Mouse (Mus musculus) urinary bladder, postnatal 25 days (tissue): ENCODE data around the gene Rem2.

Experiments used
- DNase-seq: peaks from one replicate; pipeline ENCODE4 v3.0.0; 2022; ENCODE audit warnings: low spot score

Gene Rem2

DNA sequence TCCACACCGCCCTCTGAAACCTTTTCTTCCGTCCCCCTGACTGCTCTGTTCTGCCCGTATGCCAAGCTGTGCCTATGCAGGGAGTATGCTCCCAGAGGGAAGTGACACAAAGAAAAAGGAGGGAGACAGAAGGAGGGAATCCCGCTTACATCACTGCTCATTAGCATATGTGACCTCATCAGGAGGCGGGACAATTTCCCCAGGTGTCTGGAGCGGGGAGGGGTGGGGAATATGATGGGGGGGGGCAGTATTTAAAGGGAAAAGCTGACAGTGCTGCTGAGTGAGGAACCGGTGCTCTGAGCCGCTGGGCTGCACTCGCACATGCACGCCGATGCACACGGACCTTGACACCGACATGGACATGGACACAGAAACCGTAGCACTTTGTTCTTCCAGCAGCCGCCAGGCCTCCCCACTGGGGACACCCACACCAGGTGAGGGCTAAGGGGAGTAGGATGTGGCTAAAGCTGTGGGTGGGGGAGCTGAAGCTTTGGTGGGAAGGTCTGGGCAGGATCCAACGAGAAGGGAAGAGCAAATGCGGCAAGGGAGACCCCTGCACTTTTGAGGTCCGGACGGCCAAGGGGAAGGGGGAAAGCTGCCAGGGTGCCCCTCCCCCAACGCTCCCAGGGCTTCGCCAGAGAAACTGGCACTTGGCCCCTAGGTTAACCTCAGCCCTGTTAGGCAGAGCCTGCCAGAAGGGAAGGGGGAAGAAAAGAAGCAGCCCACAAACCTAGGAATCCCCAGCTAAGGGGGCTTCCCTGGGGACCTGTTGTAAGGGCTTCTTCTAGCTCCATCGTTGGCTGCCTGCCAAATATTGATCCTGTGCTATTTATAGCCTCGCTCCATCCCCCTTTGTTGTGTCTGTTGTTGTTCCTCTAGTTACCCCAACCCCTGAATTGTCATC lies at the start of gene Rem2:
Rem2 (plus strand) TSS at position 160 of the 904 bp plus-strand sequence.
- peak; percentile 25 for DNase-seq

DNA sequence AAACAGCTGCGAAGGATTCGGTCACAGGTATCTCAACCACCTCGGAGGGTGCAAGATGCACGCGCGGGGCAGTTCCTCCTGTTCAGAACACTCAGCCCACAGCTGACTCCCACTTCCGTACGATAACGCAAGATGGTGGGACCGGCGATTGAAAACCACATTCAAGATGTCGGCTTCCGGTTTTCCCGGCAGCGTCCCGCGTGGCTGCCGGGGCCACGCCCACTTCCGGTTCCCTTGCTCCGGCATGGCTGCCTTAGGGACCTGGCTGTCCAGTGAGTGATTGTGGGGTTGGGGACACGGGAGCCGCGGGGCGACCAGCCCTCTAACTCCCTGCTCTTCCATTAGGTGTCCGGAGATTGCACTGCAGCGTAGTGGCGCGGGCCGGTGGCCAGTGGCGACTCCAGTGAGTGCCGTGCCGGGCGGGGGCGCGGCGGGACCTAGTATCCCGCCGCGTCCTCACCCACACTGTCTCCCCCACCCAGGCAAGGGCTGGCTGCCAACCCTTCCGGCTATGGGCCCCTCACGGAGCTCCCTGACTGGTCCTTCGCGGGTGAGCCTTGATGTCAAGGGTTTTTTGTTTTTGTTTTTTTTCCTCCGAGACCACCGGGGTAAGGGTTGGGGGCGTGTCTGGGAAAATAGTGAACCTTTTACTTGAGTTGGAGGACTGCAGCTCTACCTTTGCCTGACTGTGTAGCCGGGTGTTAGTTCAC lies 49.1 kb upstream of the Rem2 start, which contains the start of gene Mrpl52:
Mrpl52 (plus strand) TSS at position 221 of the 710 bp plus-strand sequence.
- peak; percentile 92 for DNase-seq

DNA sequence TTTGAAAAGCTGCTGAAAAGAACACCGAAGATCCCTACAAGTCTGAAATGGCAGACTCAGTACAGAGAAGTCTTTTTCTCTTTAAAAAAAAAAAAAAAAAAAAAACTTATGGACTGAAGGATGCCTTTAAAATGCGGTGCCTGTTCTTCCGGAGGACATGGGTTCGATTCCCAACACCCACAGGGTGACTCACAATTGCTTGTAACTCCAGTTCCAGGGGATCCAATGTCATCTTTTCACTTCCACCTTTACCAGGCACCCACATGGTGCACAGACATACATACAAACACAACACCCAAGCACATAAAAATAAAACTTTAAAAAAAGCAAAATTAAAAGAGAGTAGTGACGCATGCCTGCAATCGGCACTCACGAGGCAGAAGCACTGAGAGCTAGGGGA lies 48.2 kb upstream of the Rem2 start:
- DNase-seq = no peak

DNA sequence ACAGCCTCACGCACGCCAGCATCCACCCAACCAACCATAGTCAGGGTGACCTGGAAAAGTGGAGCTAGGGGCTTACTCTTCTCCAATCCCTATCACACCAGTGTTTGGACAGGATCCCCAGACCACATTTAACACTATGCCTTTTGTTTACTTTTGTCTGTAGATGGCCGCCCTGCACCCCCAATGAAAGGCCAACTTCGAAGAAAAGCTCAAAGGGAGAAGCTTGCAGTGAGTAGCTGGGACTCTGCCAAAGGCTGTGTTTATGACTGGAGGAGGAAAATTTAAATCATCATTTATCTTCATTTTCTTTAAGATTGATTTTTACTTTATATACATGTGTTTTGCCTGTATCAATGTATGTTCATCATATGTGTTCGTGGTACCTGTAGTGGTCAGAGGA lies 47.5 kb upstream of the Rem2 start:
- DNase-seq = no peak

DNA sequence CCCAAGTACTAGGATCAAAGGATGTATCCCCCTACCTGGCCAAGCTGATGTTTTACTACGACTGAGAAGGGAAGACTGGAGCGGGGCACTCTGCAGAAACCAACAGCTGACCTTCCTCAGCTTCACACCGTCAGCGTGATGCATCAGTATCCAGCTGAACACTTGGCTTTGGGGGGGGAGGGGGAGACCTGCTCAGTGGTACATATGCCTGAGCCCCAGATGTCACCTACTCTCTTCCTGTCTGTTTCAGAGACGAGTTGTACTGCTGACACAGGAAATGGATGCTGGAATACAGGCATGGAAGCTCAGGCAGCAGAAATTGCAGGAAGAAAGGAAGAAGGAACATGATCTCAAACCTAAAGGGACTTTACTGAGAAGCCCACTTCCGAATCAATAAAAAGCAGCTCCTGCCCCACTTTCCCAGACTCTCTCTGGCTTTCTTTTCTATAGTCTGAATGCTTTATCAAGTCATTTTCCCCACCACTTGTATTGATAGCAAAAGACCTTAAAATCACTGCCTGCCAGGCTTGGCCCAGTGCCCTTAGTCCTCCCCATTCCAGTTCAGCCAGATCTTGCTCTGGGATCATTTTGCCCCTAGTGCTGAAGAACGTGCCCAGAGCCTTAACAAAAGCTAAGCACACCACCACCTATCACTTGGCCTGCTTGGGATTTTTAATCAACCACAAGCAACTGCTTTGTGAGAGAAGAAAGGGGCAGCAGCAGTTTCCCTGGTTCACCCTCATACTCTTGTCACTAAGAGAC lies 46.4 kb upstream of the Rem2 start:
- DNase-seq = no peak

DNA sequence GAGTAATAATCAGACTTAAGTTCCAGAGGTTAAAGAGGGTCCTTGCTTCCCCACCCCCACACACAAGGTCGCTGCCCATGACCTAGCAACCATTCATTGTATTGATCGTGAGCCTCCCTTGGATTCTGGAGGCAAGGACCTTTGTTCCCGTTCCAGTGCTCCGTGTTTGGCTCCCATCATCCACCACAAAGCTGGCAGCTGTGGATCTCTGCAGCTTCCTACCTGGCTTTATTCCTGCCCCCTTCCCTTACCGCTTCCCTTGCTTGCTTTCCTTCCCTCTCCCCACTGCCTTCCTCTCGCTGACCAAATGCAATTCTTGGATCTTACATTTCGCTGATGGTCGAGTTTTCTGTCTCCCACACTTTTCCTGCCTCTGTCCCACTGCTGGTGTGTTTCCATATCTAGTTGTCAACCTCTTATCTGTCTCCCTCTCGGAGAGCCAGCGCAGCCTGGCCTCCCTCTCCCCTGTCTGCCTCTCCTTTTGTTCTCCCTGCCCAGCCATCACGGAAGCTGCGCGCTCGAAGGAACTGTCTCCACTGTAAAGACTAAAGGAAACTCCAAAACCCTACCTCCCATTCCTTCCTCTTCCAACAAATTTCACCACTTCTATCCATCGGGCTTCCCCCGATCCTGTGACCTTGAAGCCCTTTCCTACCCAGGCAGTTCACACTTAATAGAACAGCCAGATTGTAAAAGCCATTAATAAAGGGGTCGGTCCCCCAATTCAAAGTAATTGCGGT lies 45.3 kb upstream of the Rem2 start:
- no peak for DNase-seq

- peak; percentile 63 for DNase-seq
These were observed 44.4 kb upstream of the Rem2 start, which contains the start of gene Mmp14 for GRCm38 (mm10) chr14:54431334-54432077. Gene Mmp14 (plus strand): TSS chr14:54431612.

DNA sequence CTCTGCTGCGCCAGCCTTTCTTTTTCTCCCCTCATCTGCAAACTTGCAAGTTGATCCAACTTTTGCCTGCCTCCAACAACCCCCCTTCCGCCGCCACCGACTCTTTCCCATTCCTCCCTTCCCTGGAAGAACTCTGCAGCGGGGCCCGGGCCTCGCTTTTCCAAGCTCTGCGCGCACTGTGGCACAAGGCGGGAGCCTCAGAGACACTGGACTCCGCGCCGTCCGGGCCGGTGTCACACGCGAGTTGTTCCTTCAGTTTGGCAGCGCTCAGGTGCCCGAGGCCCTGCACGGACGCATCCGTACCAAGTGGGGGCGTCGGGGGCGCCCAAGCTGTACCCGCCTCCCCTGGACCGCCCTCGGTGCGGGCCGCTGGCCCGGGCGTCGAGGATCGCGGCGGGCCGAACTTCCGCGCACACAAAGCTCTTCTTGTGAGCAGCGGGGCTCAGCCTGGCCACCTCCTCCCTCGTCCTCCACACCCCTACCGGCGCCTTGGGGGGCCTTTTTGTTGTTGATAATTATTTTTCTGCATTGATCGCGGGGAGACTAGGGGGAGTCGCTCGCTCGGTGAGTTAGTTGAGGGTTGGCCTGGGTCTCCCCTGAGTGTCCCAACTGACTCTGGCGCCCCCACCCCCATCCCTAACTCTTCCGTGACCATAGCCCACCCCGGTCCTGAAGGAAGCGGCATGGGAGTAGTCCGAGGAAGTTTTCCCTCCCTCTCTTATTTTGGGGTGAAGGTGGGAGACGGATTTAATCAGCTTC lies 43.6 kb upstream of the Rem2 start:
- peak; percentile 49 for DNase-seq

- DNase-seq = no peak
These were observed 42.8 kb upstream of the Rem2 start for GRCm38 (mm10) chr14:54432837-54433830.

DNA sequence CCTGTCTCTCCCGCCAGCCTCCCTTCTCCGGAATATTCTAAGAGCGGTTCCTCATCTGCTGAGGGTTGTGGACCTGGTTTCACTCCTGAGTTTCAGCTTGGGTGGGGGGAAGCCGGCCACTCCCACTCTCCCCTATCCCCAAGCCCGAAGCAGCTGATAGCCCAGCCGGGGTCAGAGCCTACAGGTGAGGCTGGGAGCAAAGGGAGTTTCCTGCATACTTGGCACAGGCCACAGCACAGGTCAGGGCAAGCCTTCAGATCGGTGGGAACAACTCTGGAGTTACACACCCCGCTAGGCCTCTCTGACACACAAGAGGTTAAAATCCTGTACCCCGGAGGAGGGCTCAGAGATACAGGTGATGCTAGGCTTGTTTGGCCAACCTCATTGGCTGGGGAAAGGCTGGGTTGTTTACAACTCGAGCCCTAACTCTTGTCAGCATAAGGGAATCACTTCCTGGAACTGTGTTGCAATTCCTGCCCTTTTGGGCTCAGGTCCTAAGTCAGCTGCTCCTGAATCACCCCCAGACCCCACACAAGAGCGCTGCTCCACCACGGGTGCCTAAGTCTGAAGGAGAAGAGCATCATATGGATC lies 41.9 kb upstream of the Rem2 start:
- peak; percentile 49 for DNase-seq

DNA sequence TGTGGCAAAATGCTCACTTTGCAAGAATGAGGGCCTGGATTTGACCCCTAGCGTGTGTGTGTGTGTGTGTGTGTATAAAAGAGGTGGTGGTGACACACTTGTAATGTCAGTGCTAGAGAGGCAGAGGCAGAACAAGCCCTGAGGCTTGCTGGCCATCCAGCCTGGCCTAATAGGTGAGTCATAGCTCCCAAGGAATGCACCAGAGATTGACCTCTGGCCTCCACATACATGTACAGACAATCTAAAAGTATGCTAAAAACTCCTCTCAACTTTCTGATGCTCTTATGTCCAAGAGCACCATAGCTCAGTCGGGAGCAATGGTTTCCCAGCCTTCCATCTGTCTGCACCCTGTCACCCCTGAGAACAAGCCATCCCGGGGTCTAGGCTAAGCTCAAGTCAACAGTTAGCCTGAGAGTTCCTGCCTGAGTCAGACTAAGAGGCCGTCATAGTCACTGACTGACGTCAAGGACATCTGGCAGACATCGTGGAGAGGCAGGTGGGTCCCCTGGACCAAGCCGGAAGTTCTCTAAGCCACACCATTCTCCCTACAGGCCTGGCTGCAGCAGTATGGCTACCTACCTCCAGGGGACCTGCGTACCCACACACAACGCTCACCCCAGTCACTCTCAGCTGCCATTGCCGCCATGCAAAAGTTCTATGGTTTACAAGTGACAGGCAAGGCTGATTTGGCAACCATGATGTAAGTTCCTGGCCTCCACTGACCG lies 40.5 kb upstream of the Rem2 start:
- DNase-seq = no peak

- DNase-seq = no peak
These were observed 36.7 kb upstream of the Rem2 start for GRCm38 (mm10) chr14:54439155-54439554.

DNA sequence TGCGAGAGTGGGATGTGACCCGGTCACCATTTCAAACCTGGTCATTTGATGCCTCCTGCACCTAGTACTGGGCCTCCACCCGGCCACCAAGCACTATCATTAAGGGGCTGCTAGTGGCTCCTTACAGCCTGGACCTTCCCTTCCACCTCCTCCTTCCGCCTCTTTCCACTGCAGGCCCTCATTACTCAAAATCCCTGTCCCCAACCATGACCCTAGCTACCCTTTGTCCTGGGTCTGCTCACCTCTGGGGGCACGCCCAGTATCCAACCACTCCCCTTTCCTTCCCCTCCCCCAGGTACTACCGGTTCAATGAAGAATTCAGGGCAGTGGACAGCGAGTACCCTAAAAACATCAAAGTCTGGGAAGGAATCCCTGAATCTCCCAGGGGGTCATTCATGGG lies 36.3 kb upstream of the Rem2 start:
- no peak for DNase-seq

GRCm38 (mm10) chr14:54440538-54440937 lies 35.4 kb upstream of the Rem2 start:
- DNase-seq = no peak

GRCm38 (mm10) chr14:54441365-54441764 lies 34.5 kb upstream of the Rem2 start:
- DNase-seq = no peak

DNA sequence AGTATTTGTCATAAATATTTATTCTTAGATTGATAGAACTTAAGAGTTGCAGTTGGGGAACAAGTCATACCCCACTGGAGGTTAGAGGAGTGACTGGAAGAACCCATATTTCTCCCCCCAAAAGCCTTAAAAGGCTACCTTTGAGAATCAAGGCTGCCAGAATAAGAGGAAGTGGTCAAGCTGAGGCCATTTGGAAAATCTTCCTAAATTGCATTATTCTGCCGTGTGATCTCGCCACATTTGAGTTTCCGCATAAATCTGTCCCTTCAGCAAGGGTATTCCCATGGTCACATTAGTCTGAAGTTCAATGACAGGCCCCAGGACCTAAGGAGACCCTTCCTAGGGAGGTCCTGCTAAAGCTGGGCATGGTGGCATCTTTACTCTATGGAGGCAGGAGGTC lies 33.4 kb upstream of the Rem2 start:
- DNase-seq = no peak

- DNase-seq = peak; percentile 40
These were observed 32.7 kb upstream of the Rem2 start for GRCm38 (mm10) chr14:54443196-54443595.
